Mouse (Mus musculus): Measurements from ENCODE around the gene Gm973.

DNA sequence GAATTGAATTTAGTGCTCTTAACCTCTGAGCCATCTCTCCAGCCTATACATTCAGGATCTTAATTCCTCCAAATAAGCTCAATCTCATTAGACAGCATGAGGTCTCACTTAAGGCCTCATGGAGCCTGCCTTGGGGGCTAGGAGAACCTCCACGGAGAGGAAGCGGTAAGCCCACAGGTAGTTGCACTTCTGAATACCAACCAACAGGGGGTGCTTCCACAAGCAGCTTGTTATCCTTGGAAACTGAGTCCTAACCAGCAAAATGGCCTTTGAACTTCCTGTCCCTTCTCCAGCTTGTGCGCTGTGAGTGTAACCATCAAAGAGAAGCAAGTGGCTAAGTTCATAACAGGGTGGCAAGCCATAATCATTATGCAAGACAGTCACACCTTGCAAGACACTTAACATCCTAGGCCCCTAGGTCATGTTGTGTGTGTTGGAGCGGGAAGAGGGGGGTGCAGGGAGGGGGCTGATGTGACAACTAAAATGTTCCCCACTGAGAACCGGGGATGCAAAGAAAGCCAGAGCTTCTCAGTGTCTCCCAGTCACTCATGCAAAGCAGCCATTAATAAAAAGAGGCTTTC lies 7.4 kb downstream of the Gm973 start:
- TF ChIP-seq CTCF (IDR thresholded peaks at IDR 0.05) = peak; percentile 47
- no peak for TF ChIP-seq EP300 (IDR thresholded peaks at IDR 0.05)
